11 mouse cellular contexts compared by ENCODE assay signal in the genomic region with DNA sequence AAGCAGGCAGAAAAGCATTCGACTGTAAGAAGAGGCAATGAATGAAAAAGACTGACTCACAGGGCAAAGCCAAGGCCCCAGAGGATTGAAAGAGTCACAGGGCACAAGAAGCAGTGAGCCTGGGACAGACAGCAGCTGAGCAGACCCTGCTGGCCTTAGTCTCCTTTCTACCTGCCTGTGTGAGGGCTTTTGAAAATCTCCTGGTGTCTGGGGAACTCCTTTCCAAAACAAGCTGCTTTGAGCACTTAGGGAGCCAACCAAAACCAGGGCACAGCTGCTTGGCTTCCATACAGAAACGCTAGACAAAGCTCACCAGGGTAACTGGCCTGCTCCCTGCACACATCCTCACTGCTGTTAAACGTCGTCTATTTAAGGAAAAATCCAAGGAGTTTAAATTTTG.
DNase-seq lines count a peak whose midpoint lies in the region; ATAC-seq lines count a peak whose summit lies in the region.
"Had no signal": no experiment of that assay in that cellular context is flagged by ENCODE, and none has a peak within 500 bp of the region (broad histone marks: within the 10 kb centered on the region; RNA-seq: fewer than 3 reads in every experiment).

No protein-coding gene starts in this region.

- peak; percentile 22 to 29 for DNase-seq in layer of hippocampus, postnatal 10 days (ENCODE audit: low spot score in 2 of 2)
- no peak for DNase-seq in layer of hippocampus, postnatal 25 days (ENCODE audit: extremely low spot score in 1 of 2, low spot score in 1 of 2)
- peak; percentile 19 for DNase-seq in embryonic facial prominence, embryonic 10.5 days (ENCODE audit: low spot score)
- DNase-seq in retina, adult 2 months (ENCODE audit: low read depth, low spot score) = peak; percentile 16
- DNase-seq in B cell, adult 2 months = no peak
- DNase-seq in lung, postnatal 4 days = no peak
- no peak for DNase-seq in testis, postnatal 10 days (ENCODE audit: low spot score)
- DNase-seq: heart, adult 11 months; kidney, postnatal 10 days; lung, postnatal 10 days had no signal

- peak overlapping the region; percentile 41 for H3K27ac ChIP-seq in embryonic facial prominence, embryonic 10.5 days (replicated peaks)
- H3K27ac ChIP-seq in hindbrain, embryonic 16.5 days (ENCODE audit: low read depth, low read length) = peak overlapping the region; percentile 86

- H3K4me1 ChIP-seq in embryonic facial prominence, embryonic 10.5 days = peaks cover 52% of the 10 kb centered on the region
- H3K4me1 ChIP-seq in hindbrain, embryonic 16.5 days (ENCODE audit: control insufficient read depth, insufficient read depth, low read depth, low read length) = peaks cover 18% of the 10 kb centered on the region

- 50% methylated on average over 4 of the region's 4 CpGs for WGBS in embryonic facial prominence, embryonic 10.5 days
- WGBS in hindbrain, embryonic 16.5 days = 4% methylated on average over 4 of the region's 4 CpGs

- peak; percentile 71 for ATAC-seq in hindbrain, embryonic 16.5 days

- H3K4me3 ChIP-seq in embryonic facial prominence, embryonic 10.5 days = no peak overlapping the region
- no peak overlapping the region for H3K4me3 ChIP-seq in hindbrain, embryonic 16.5 days (ENCODE audit: low read length)

- H3K9me3 ChIP-seq in embryonic facial prominence, embryonic 10.5 days = no peaks in the 10 kb centered on the region
- H3K9me3 ChIP-seq in hindbrain, embryonic 16.5 days (ENCODE audit: control insufficient read depth, low read length) = no peaks in the 10 kb centered on the region

- H3K36me3 ChIP-seq in embryonic facial prominence, embryonic 10.5 days (replicated peaks) = no peaks in the 10 kb centered on the region
- no peaks in the 10 kb centered on the region for H3K36me3 ChIP-seq in hindbrain, embryonic 16.5 days (ENCODE audit: control insufficient read depth, insufficient read depth, low read length)

- H3K9ac ChIP-seq in hindbrain, embryonic 16.5 days (ENCODE audit: low read depth, low read length) = peak overlapping the region; percentile 0; the same call in 1 of the 2 replicates

- H3K27me3 ChIP-seq in embryonic facial prominence, embryonic 10.5 days (replicated peaks; ENCODE audit: low read depth, poor library complexity, severe bottlenecking) = no peaks in the 10 kb centered on the region
- H3K27me3 ChIP-seq in hindbrain, embryonic 16.5 days (replicated peaks; ENCODE audit: control insufficient read depth, insufficient read depth, low read length) = no peaks in the 10 kb centered on the region

- no peak overlapping the region for H3K4me2 ChIP-seq in hindbrain, embryonic 16.5 days (ENCODE audit: low read length)

Comparison
In these comparisons a context has a peak if more than half of its experiments do, and no peak if none do; other contexts are left out.
1. DNase-seq: peak in layer of hippocampus, postnatal 10 days (2 of 2), embryonic facial prominence, embryonic 10.5 days (single experiment) and retina, adult 2 months (single experiment); none in layer of hippocampus, postnatal 25 days (0 of 2), B cell, adult 2 months (0 of 2), lung, postnatal 4 days (0 of 2) and testis, postnatal 10 days (single experiment).